Comparison of ENCODE assay signal across 29 mouse cellular contexts in the genomic region with DNA sequence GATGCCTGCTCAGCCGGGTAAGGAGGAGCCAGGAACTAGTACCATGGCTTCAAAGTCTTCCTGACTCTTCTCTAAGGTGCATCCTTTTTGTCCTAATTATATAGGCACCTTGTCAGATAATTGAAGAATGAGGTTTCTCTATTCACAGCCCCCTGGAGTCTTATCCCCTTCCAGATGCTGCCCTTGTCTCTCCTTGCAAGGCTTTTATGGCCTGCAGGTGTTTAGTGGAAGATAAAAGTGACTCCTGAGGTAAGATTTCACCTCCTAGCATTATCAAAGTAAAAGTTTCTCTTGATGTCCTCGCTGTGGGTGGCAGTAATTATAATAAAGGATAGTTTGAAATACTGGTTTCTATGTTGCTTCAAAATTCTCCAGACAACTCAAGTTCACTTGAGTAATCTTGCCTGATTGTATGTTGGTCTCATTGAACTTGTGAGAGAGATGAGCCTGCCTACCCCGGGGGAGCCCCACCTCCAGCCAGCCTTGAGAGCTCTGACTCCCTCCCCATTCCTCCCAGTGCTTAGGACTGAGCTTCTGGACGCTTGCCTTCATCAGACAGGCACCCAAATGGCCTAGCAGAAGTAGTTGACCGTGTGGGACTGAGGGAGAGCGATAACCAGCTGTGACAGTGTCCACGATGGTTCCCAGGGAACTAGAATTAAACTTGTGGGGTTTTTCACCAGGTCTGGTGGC. TPM values are rescaled to one million over a fixed set of nuclear protein-coding genes. Genes with fewer than 3 reads are reported as not detected.
DNase-seq lines count a peak whose midpoint lies in the region; ATAC-seq and TF ChIP-seq lines count a peak whose summit lies in the region.
"Had no signal": no experiment of that assay in that cellular context is flagged by ENCODE, and none has a peak within 500 bp of the region (broad histone marks: within the 10 kb centered on the region; RNA-seq: fewer than 3 reads in every experiment).

No protein-coding gene starts in this region.

- H3K9me3 ChIP-seq in MEL (replicated peaks; ENCODE audit: insufficient read depth, low read length), result no peaks in the 10 kb centered on the region
- H3K9me3 ChIP-seq in liver, embryonic 16.5 days (replicated peaks; ENCODE audit: control insufficient read depth, low read length), result no peaks in the 10 kb centered on the region
- H3K9me3 ChIP-seq: forebrain, embryonic 12.5 days; G1E; heart, embryonic 15.5 days; hindbrain, embryonic 13.5 days; limb, embryonic 12.5 days; lung, embryonic 15.5 days; midbrain, embryonic 10.5 days had no signal

- no peaks in the 10 kb centered on the region; a peak in 1 of 4 replicates for H3K27me3 ChIP-seq in MEL (ENCODE audit: control insufficient read depth in 1 of 2, insufficient read depth in 2 of 2, low read length in 2 of 2)
- H3K27me3 ChIP-seq in liver, embryonic 16.5 days (ENCODE audit: control insufficient read depth, insufficient read depth, low read depth, low read length), result no peaks in the 10 kb centered on the region; the same call in 1 of the 2 replicates
- H3K27me3 ChIP-seq: CH12.LX; forebrain, embryonic 12.5 days; heart, embryonic 15.5 days; hindbrain, embryonic 13.5 days; limb, embryonic 12.5 days; lung, embryonic 15.5 days had no signal

- peak; percentile 14; the same call in 1 of the 2 replicates for ATAC-seq in erythroblast, adult 5-6 weeks (replicated peaks; ENCODE audit: low FRiP score, poor library complexity, severe bottlenecking)
- peak; percentile 14; the same call in 1 of the 2 replicates for ATAC-seq in liver, embryonic 16.5 days (ENCODE audit: low read depth)

- no peak for TF ChIP-seq POLR2A in MEL (IDR thresholded peaks at IDR 0.05; ENCODE audit: control insufficient read depth in 1 of 2, insufficient read depth in 1 of 2, low read depth in 1 of 2, low read length in 2 of 2, poor library complexity in 1 of 2)

- 65% methylated on average over 7 of the region's 7 CpGs for WGBS in liver, embryonic 16.5 days (ENCODE audit: insufficient replicate concordance)

- no peak overlapping the region for H3K4me3 ChIP-seq in MEL (ENCODE audit: control insufficient read depth in 1 of 2, insufficient read depth in 1 of 2, low read depth in 2 of 2, low read length in 2 of 2)
- H3K4me3 ChIP-seq in liver, embryonic 16.5 days (ENCODE audit: low read depth, low read length), result no peak overlapping the region
- H3K4me3 ChIP-seq: forebrain, embryonic 12.5 days; gastrocnemius, adult 2 months; heart, embryonic 15.5 days; hindbrain, embryonic 13.5 days; limb, embryonic 12.5 days; lung, embryonic 15.5 days; midbrain, embryonic 10.5 days had no signal

- TF ChIP-seq CTCF in MEL (IDR thresholded peaks at IDR 0.05 in 2 of 3, conservative IDR thresholded peaks at IDR 0.05 in 1 of 3; ENCODE audit: control insufficient read depth in 1 of 3, insufficient read depth in 1 of 3, low read depth in 2 of 3, low read length in 3 of 3, poor library complexity in 1 of 3, severe bottlenecking in 1 of 3), result no peak

- H3K27ac ChIP-seq in MEL (ENCODE audit: control insufficient read depth, low read depth, low read length), result no peak overlapping the region
- H3K27ac ChIP-seq in liver, embryonic 16.5 days (ENCODE audit: low read length), result no peak overlapping the region
- H3K27ac ChIP-seq: forebrain, embryonic 12.5 days; gastrocnemius, adult 2 months; heart, embryonic 15.5 days; hindbrain, embryonic 13.5 days; limb, embryonic 12.5 days; lung, embryonic 15.5 days; midbrain, embryonic 10.5 days had no signal

- TF ChIP-seq RAD21 in MEL (IDR thresholded peaks at IDR 0.05; ENCODE audit: low read depth, low read length), result no peak

- peak; percentile 19 to 67; a peak in 3 of 4 replicates for TF ChIP-seq EP300 in MEL (IDR thresholded peaks at IDR 0.05; ENCODE audit: low read depth in 1 of 2, low read length in 2 of 2)

- no peak overlapping the region for H3K9ac ChIP-seq in MEL (ENCODE audit: control insufficient read depth, low read depth, low read length, poor library complexity, severe bottlenecking)
- H3K9ac ChIP-seq in liver, embryonic 16.5 days (ENCODE audit: low read depth, low read length), result no peak overlapping the region
- H3K9ac ChIP-seq: forebrain, embryonic 12.5 days; heart, embryonic 15.5 days; hindbrain, embryonic 13.5 days; limb, embryonic 12.5 days; lung, embryonic 15.5 days had no signal

- H3K4me1 ChIP-seq in MEL (ENCODE audit: control insufficient read depth in 1 of 2, insufficient read depth in 2 of 2, low read length in 2 of 2), result peaks cover 0 to 9% of the 10 kb centered on the region in 2 experiments; a peak in 2 of 4 replicates
- peaks cover 27% of the 10 kb centered on the region for H3K4me1 ChIP-seq in liver, embryonic 16.5 days (ENCODE audit: control insufficient read depth, low read depth, low read length)
- H3K4me1 ChIP-seq: forebrain, embryonic 12.5 days; heart, embryonic 15.5 days; hindbrain, embryonic 13.5 days; limb, embryonic 12.5 days had no signal

- H3K79me2 ChIP-seq in MEL (ENCODE audit: control insufficient read depth, insufficient read depth, low read length, poor library complexity), result no peaks in the 10 kb centered on the region

- peak; percentile 15 for DNase-seq in MEL (ENCODE audit: low read depth, low spot score)
- DNase-seq in adrenal gland, postnatal 14 days, result peak; percentile 71
- no peak for DNase-seq in right cerebral cortex, postnatal 36 days (ENCODE audit: low spot score in 2 of 2)
- no peak for DNase-seq in left cerebral cortex, adult 9 months (ENCODE audit: low spot score in 2 of 2)
- no peak for DNase-seq in urinary bladder, adult 2 months (ENCODE audit: low spot score)
- DNase-seq: B cell, adult 2 months; cerebellum, adult 9-11 months; gastrocnemius, adult 2 months; heart, postnatal 36 days; kidney, adult 18-20 months; kidney, postnatal 4 days; lung, postnatal 4 days; right cerebral cortex, postnatal 4 days; thymus, postnatal 25 days had no signal

- no peak overlapping the region for H3K4me2 ChIP-seq in liver, embryonic 16.5 days (ENCODE audit: low read depth, low read length)
- H3K4me2 ChIP-seq: forebrain, embryonic 12.5 days; heart, embryonic 15.5 days; hindbrain, embryonic 13.5 days; limb, embryonic 12.5 days; lung, embryonic 15.5 days had no signal

- peaks cover 1 to 10% of the 10 kb centered on the region in 2 experiments for H3K36me3 ChIP-seq in MEL (ENCODE audit: control insufficient read depth in 1 of 2, insufficient read depth in 2 of 2, low read length in 2 of 2)
- H3K36me3 ChIP-seq in liver, embryonic 16.5 days (ENCODE audit: control insufficient read depth, insufficient read depth), result peaks cover 3% of the 10 kb centered on the region; the same call in 1 of the 2 replicates

TF ChIP-seq in MEL, 35 proteins besides CTCF, POLR2A, EP300 and RAD21:
- TF ChIP-seq TAL1 (IDR thresholded peaks at IDR 0.05; ENCODE audit: low read length), result peak; percentile 61
- peak; percentile 31; the same call in 1 of the 2 replicates for TF ChIP-seq GATA1 (IDR thresholded peaks at IDR 0.05; ENCODE audit: low read depth, low read length)
- peak; percentile 31; the same call in 1 of the 2 replicates for TF ChIP-seq TCF12 (IDR thresholded peaks at IDR 0.05; ENCODE audit: low read depth, low read length)
- TF ChIP-seq NELFE (IDR thresholded peaks at IDR 0.05; ENCODE audit: low read depth, low read length), result no peak

RNA-seq across cellular contexts. Expression of a gene that starts 7.8 kb away (rescaled TPM):
- total RNA-seq in MEL (2012; rRNA removed), result not detected in 2 replicates
- polyA plus RNA-seq in MEL (2012; ENCODE audit: insufficient read depth in 1 of 2, insufficient read length in 2 of 2, low read depth in 1 of 2, low replicate concordance in 2 of 2, missing spikeins in 1 of 2), result under 1 TPM in 1 of 2 experiments, not detected in 1; 0.33 TPM
- total RNA-seq in adrenal gland, postnatal 14 days (2021), result 7.9 and 8.3 TPM in 2 replicates
- total RNA-seq in erythroblast, adult 5-6 weeks (2015; ENCODE audit: low replicate concordance), result 0.19 and 0.21 TPM in 2 replicates
- total RNA-seq in erythroblast, adult 5-6 weeks (2017; ENCODE audit: low replicate concordance), result 0.09 TPM in 1 of 2 replicates, not detected in the other
- 0.67 and 0.69 TPM in 2 replicates for polyA plus RNA-seq in liver, embryonic 16.5 days (2015; fragmentation: Nextera tagmentation; extraction: Ambion mirVana)
- 2.2 and 3.3 TPM in 2 replicates for polyA plus RNA-seq in urinary bladder, adult 2 months (2012; rRNA removed)
- polyA plus RNA-seq: G1E had no signal

RNA-seq across cellular contexts. Expression of a gene that starts 37.4 kb away (rescaled TPM):
- 12.1 and 13.6 TPM in 2 replicates for total RNA-seq in MEL (2012; rRNA removed)
- 10 to 100 TPM in 1 of 2 experiments, not detected in 1; 22.6 TPM for polyA plus RNA-seq in MEL (2012; ENCODE audit: insufficient read depth in 1 of 2, insufficient read length in 2 of 2, low read depth in 1 of 2, low replicate concordance in 2 of 2, missing spikeins in 1 of 2)
- total RNA-seq in adrenal gland, postnatal 14 days (2021), result 6.3 and 10.2 TPM in 2 replicates
- total RNA-seq in erythroblast, adult 5-6 weeks (2015; ENCODE audit: low replicate concordance), result 1.0 and 3.1 TPM in 2 replicates
- 0.68 and 1.3 TPM in 2 replicates for total RNA-seq in erythroblast, adult 5-6 weeks (2017; ENCODE audit: low replicate concordance)
- polyA plus RNA-seq in liver, embryonic 16.5 days (2015; fragmentation: Nextera tagmentation; extraction: Ambion mirVana), result 1.5 and 1.8 TPM in 2 replicates
- polyA plus RNA-seq in urinary bladder, adult 2 months (2012; rRNA removed), result 13.0 and 19.4 TPM in 2 replicates

RNA-seq across cellular contexts. Expression of a gene that starts 38.5 kb away (rescaled TPM):
- 0.31 and 0.62 TPM in 2 replicates for total RNA-seq in MEL (2012; rRNA removed)
- polyA plus RNA-seq in MEL (2012; ENCODE audit: insufficient read depth in 1 of 2, insufficient read length in 2 of 2, low read depth in 1 of 2, low replicate concordance in 2 of 2, missing spikeins in 1 of 2), result 1 to 10 TPM in 1 of 2 experiments, not detected in 1; 1.3 TPM
- not detected in 2 replicates for total RNA-seq in adrenal gland, postnatal 14 days (2021)
- total RNA-seq in erythroblast, adult 5-6 weeks (2015; ENCODE audit: low replicate concordance), result not detected in 2 replicates
- not detected in 2 replicates for total RNA-seq in erythroblast, adult 5-6 weeks (2017; ENCODE audit: low replicate concordance)
- 0.11 TPM in 1 of 2 replicates, not detected in the other for polyA plus RNA-seq in liver, embryonic 16.5 days (2015; fragmentation: Nextera tagmentation; extraction: Ambion mirVana)
- polyA plus RNA-seq in urinary bladder, adult 2 months (2012; rRNA removed), result 0.35 and 0.58 TPM in 2 replicates
- total RNA-seq: gastrocnemius, adult 2 months; heart, postnatal 36 days; left cerebral cortex, adult 8-10 months had no signal
- polyA plus RNA-seq: embryonic facial prominence, embryonic 11.5 days; forebrain, embryonic 12.5 days; heart, embryonic 15.5 days; kidney, embryonic 16.5 days; limb, embryonic 12.5 days; midbrain, embryonic 10.5 days; neural tube, embryonic 14.5 days; stomach, embryonic 14.5 days had no signal

RNA-seq across cellular contexts. Expression of a gene that starts 45.7 kb away (rescaled TPM):
- 4.1 and 5.3 TPM in 2 replicates for total RNA-seq in MEL (2012; rRNA removed)
- 10 to 100 TPM in 1 of 2 experiments, not detected in 1; 13.8 TPM for polyA plus RNA-seq in MEL (2012; ENCODE audit: insufficient read depth in 1 of 2, insufficient read length in 2 of 2, low read depth in 1 of 2, low replicate concordance in 2 of 2, missing spikeins in 1 of 2)
- 8.4 and 19.0 TPM in 2 replicates for total RNA-seq in adrenal gland, postnatal 14 days (2021)
- 0.42 TPM in 1 of 2 replicates, not detected in the other for total RNA-seq in erythroblast, adult 5-6 weeks (2015; ENCODE audit: low replicate concordance)
- 1.7 TPM in 1 of 2 replicates, not detected in the other for total RNA-seq in erythroblast, adult 5-6 weeks (2017; ENCODE audit: low replicate concordance)
- 2.2 TPM in 2 replicates for polyA plus RNA-seq in liver, embryonic 16.5 days (2015; fragmentation: Nextera tagmentation; extraction: Ambion mirVana)
- 12.6 and 15.5 TPM in 2 replicates for polyA plus RNA-seq in urinary bladder, adult 2 months (2012; rRNA removed)

Comparison
In these comparisons a context has a peak if more than half of its experiments do, and no peak if none do; other contexts are left out.
1. DNase-seq: peak in MEL (single experiment) and adrenal gland, postnatal 14 days (single experiment); none in right cerebral cortex, postnatal 36 days (0 of 2), left cerebral cortex, adult 9 months (0 of 2) and urinary bladder, adult 2 months (single experiment).